Mouse (Mus musculus) embryo, embryonic 9.5 days (tissue): ENCODE measurements around the gene Myo16.

ENCODE experiments used
- DNase-seq: peaks from one replicate; pipeline ENCODE4 v3.0.0-alpha.2; 2017; ENCODE audit errors: extremely low spot score

Myo16 gene

GRCm38 (mm10) chr8:10472371-10472770 lies 318.7 kb downstream of the Myo16 start:
- no peak for DNase-seq

GRCm38 (mm10) chr8:10474446-10474845 lies 320.7 kb downstream of the Myo16 start:
- no peak for DNase-seq

- DNase-seq, result no peak
These were observed 325.3 kb downstream of the Myo16 start for GRCm38 (mm10) chr8:10479059-10479458.

- no peak for DNase-seq
These were observed 327.1 kb downstream of the Myo16 start for GRCm38 (mm10) chr8:10480850-10481249.

GRCm38 (mm10) chr8:10482064-10482463 lies 328.4 kb downstream of the Myo16 start:
- no peak for DNase-seq

- no peak for DNase-seq
These were observed 329.2 kb downstream of the Myo16 start for GRCm38 (mm10) chr8:10482880-10483279.

GRCm38 (mm10) chr8:10483841-10484240 lies 330.1 kb downstream of the Myo16 start:
- DNase-seq, result no peak

- DNase-seq, result no peak
These were observed 336.2 kb downstream of the Myo16 start for GRCm38 (mm10) chr8:10489738-10490419.

GRCm38 (mm10) chr8:10490420-10490784 lies 336.7 kb downstream of the Myo16 start:
- DNase-seq, result no peak

- DNase-seq, result no peak
These were observed 337.2 kb downstream of the Myo16 start for GRCm38 (mm10) chr8:10490874-10491273.

GRCm38 (mm10) chr8:10499846-10500245 lies 346.1 kb downstream of the Myo16 start:
- DNase-seq, result peak; percentile 14

GRCm38 (mm10) chr8:10500465-10500864 lies 346.8 kb downstream of the Myo16 start:
- no peak for DNase-seq

GRCm38 (mm10) chr8:10501750-10502149 lies 348.0 kb downstream of the Myo16 start:
- no peak for DNase-seq

GRCm38 (mm10) chr8:10512105-10512504 lies 358.4 kb downstream of the Myo16 start:
- DNase-seq, result no peak

- no peak for DNase-seq
These were observed 363.7 kb downstream of the Myo16 start for GRCm38 (mm10) chr8:10517381-10517780.

- no peak for DNase-seq
These were observed 365.6 kb downstream of the Myo16 start for GRCm38 (mm10) chr8:10519276-10519675.

GRCm38 (mm10) chr8:10521463-10521862 lies 367.8 kb downstream of the Myo16 start:
- no peak for DNase-seq

GRCm38 (mm10) chr8:10525686-10526085 lies 372.0 kb downstream of the Myo16 start:
- DNase-seq, result no peak

- no peak for DNase-seq
These were observed 372.9 kb downstream of the Myo16 start for GRCm38 (mm10) chr8:10526616-10527015.

- no peak for DNase-seq
These were observed 381.0 kb downstream of the Myo16 start for GRCm38 (mm10) chr8:10534619-10535286.

- DNase-seq, result no peak
These were observed 384.6 kb downstream of the Myo16 start for GRCm38 (mm10) chr8:10538319-10538718.

GRCm38 (mm10) chr8:10539665-10540064 lies 386.0 kb downstream of the Myo16 start:
- DNase-seq, result no peak

GRCm38 (mm10) chr8:10545890-10546289 lies 392.2 kb downstream of the Myo16 start:
- no peak for DNase-seq

- DNase-seq, result no peak
These were observed 392.8 kb downstream of the Myo16 start for GRCm38 (mm10) chr8:10546519-10546918.
